Mouse (Mus musculus) hindbrain, embryonic 10.5 days (tissue): ENCODE results near the gene Rwdd2b. TPM values are rescaled to one million over a fixed set of nuclear protein-coding genes. Genes with fewer than 3 reads are reported as not detected.

Experiments used
- DNase-seq: peaks from one replicate; pipeline ENCODE4 v3.0.0-alpha.2; 2017; ENCODE audit warnings: low spot score
- H3K27ac ChIP-seq: fragments of 300-500 bp; sonication (generic); 2 replicates; pipeline ENCODE4 v1.5.1; 2016; ENCODE audit warnings: mild to moderate bottlenecking, moderate library complexity
- H3K27me3 ChIP-seq: fragments of 300-500 bp; sonication (generic); 2 replicates; pipeline ENCODE4 v1.6.1; 2016; ENCODE audit warnings: mild to moderate bottlenecking; ENCODE audit not compliant: poor library complexity, insufficient read depth, severe bottlenecking
- H3K36me3 ChIP-seq: fragments of 300-500 bp; sonication (generic); 2 replicates; pipeline ENCODE4 v1.6.1; 2016; ENCODE audit warnings: mild to moderate bottlenecking, moderate library complexity
- H3K4me1 ChIP-seq: fragments of 300-500 bp; sonication (generic); replicated peaks from 2 replicates; pipeline ENCODE4 v1.6.1; 2016; ENCODE audit warnings: mild to moderate bottlenecking
- H3K4me3 ChIP-seq: fragments of 300-500 bp; sonication (generic); 2 replicates; pipeline ENCODE4 v1.5.1; 2016; ENCODE audit warnings: mild to moderate bottlenecking, moderate library complexity
- H3K9me3 ChIP-seq: fragments of 300-500 bp; sonication (generic); 2 replicates; pipeline ENCODE4 v1.6.1; 2016; ENCODE audit warnings: mild to moderate bottlenecking, moderate library complexity
- WGBS: fragments of 180-500 bp; shearing (Covaris S2); methylation state at CpG from one replicate; pipeline ENCODE4 v1.1.7; 2016; 5-methylcytosine and 5-hydroxymethylcytosine counted together
- polyA plus RNA-seq: library from polyadenylated mRNA; unstranded; fragments of >200 nt; fragmentation: Nextera tagmentation; extraction: Ambion mirVana; gene quantifications from 2 replicates; pipeline ENCODE4 v1.2.1, GENCODE M21; 2016

Gene Rwdd2b
- polyA plus RNA-seq, 1 experiment from 2014 or later, result 12.1 TPM

DNA sequence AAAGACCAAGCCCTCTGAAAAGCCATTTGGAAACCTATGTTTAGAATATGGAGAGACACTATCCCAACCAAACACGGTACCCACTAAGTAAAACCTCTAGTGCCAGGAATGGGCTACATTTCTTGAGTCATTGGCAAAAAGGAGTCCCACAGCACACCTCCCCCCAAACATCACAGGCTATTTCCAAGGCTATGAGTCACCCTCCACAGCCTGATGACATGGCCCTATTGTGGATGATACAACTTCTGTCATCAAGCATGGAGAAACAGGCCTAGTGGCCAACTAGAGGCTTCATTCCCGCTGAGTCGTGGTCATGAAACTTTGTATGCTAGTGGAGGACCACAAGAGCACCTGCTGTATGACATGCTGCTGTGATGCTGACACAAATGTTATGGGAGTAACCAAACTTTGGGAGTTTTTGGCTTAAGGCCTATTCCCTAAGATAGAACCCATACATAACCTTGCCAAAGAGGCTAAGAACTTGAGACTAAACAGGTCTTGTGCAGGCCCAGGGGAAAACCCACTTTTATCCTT, 52.9 kb downstream of the Rwdd2b start:
- 96% methylated on average over 3 of the region's 3 CpGs for WGBS
- Histone ChIP-seq H3K36me3 (peaks cover 83% of the 10 kb centered on the region), H3K4me1 (no peaks in the 10 kb centered on the region), H3K27me3 (no peaks in the 10 kb centered on the region), H3K27ac (no peak overlapping the region), H3K4me3 (no peak overlapping the region), H3K9me3 (no peaks in the 10 kb centered on the region)
- no peak for DNase-seq

DNA sequence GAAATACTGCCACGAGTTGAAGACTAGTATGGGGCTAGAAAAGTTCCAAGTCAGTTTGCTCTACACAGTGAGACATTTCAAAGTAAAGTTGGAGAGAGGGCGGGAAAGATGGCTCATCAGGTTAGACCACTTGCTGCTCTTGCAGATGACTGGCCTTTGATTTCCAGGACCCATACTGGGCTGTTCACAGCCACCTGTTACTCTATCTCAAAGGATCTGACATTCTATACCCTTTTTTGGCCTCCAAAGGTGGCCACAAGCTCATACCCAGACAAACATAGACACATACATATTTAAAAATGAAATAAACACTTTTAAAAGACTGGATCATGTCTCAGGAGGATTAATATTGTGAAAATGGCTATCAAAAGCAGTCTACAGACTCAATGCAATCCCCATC, 56.0 kb downstream of the Rwdd2b start:
- peaks cover 96% of the 10 kb centered on the region for H3K36me3 ChIP-seq
- H3K4me1 ChIP-seq, result no peaks in the 10 kb centered on the region
- H3K4me3 ChIP-seq, result no peak overlapping the region
- H3K9me3 ChIP-seq, result no peaks in the 10 kb centered on the region
- no peak overlapping the region for H3K27ac ChIP-seq
- no peak for DNase-seq
- H3K27me3 ChIP-seq, result no peaks in the 10 kb centered on the region
- WGBS, result 83% methylated on average over 2 of the region's 2 CpGs

Other genes with a start within 250 kb of the Rwdd2b start
- 16.1 and 17.7 TPM in 2 replicates for gene N6amt1, start 86.4 kb downstream of the Rwdd2b start, polyA plus RNA-seq
- 27.6 and 30.6 TPM in 2 replicates for gene Ltn1, start 8.0 kb downstream of the Rwdd2b start, polyA plus RNA-seq
- gene Usp16, start 14.1 kb upstream of the Rwdd2b start, polyA plus RNA-seq, result 32.0 and 33.7 TPM in 2 replicates
- 488 and 627 TPM in 2 replicates for gene Cct8, start 55.3 kb upstream of the Rwdd2b start, polyA plus RNA-seq
- not detected in 2 replicates for gene Map3k7cl, start 112.8 kb upstream of the Rwdd2b start, polyA plus RNA-seq